Mouse (Mus musculus) ES-E14 (cell line): ENCODE measurements around the gene Wnk2. TPM values are rescaled to one million over a fixed set of nuclear protein-coding genes. Genes with fewer than 3 reads are reported as not detected.

Source experiments
- DNase-seq: peaks from one replicate; pipeline ENCODE4 v3.0.0-alpha.2; 2013; ENCODE audit warnings: low read depth, low spot score
- H3K27ac ChIP-seq: 2 replicates; pipeline ENCODE4 v1.5.1; 2012; ENCODE audit warnings: low read depth, mild to moderate bottlenecking, low read length, moderate library complexity, mixed read lengths; ENCODE audit not compliant: poor library complexity, insufficient read depth, severe bottlenecking
- H3K36me3 ChIP-seq: 2 replicates; pipeline ENCODE4 v1.6.1; 2012; ENCODE audit warnings: mild to moderate bottlenecking, low read length, moderate library complexity, mixed read lengths; ENCODE audit not compliant: control insufficient read depth, poor library complexity, insufficient read depth, severe bottlenecking
- H3K4me1 ChIP-seq, 2 experiments: fragments of 150-350 bp in 1 of 2; sonication (generic) in 1 of 2; 2 replicates each; pipeline ENCODE4 v1.6.1; 2012; ENCODE audit warnings: low read length in 2 of 2, mild to moderate bottlenecking in 1 of 2, mixed read lengths in 1 of 2; ENCODE audit not compliant: control insufficient read depth in 2 of 2, insufficient read depth in 2 of 2, poor library complexity in 1 of 2
- H3K4me3 ChIP-seq, 2 experiments: fragments of 150-350 bp in 1 of 2; sonication (generic) in 1 of 2; 2 replicates each; pipeline ENCODE4 v1.5.1; 2012; ENCODE audit warnings: low read length in 2 of 2, low read depth in 1 of 2, mild to moderate bottlenecking in 1 of 2, mixed read lengths in 1 of 2; ENCODE audit not compliant: insufficient read depth in 1 of 2, poor library complexity in 1 of 2, severe bottlenecking in 1 of 2
- H3K9ac ChIP-seq: 2 replicates; pipeline ENCODE4 v1.6.1; 2012; ENCODE audit warnings: low read depth, mild to moderate bottlenecking, low read length, mixed read lengths; ENCODE audit not compliant: poor library complexity, insufficient read depth, severe bottlenecking
- H3K9me3 ChIP-seq: fragments of 150-350 bp; sonication (generic); 2 replicates; pipeline ENCODE4 v1.6.1; 2012; ENCODE audit warnings: low read depth, mild to moderate bottlenecking, low read length; ENCODE audit not compliant: control insufficient read depth, insufficient read depth
- CHD2 ChIP-seq: IDR thresholded peaks from 2 replicates; pipeline ENCODE4 v1.6.1; 2014; ENCODE audit warnings: mild to moderate bottlenecking, low read depth, low read length, inconsistent platforms
- HCFC1 ChIP-seq: IDR thresholded peaks from 2 replicates; pipeline ENCODE4 v1.6.1; 2012; ENCODE audit warnings: low read length, inconsistent platforms, borderline replicate concordance; ENCODE audit not compliant: insufficient read depth
- MAFK ChIP-seq: IDR thresholded peaks from 2 replicates; pipeline ENCODE4 v1.6.1; 2014; ENCODE audit warnings: mild to moderate bottlenecking, low read depth, low read length, inconsistent platforms; ENCODE audit not compliant: insufficient read depth
- ZC3H11A ChIP-seq: IDR thresholded peaks from 2 replicates; pipeline ENCODE4 v1.6.1; 2012; ENCODE audit warnings: low read depth, mild to moderate bottlenecking, inconsistent platforms, low read length, borderline replicate concordance
- ZNF384 ChIP-seq: IDR thresholded peaks from 2 replicates; pipeline ENCODE4 v1.6.1; 2012; ENCODE audit warnings: low read depth, low read length, inconsistent platforms
- in situ Hi-C, 2 experiments: fragments of 600-800 bp; cut with MboI; formaldehyde crosslinking; loops; one replicate each; pipeline ENCODE4 v1.15.1; 2025; ENCODE audit warnings: low sequenced_read_pairs in 2 of 2, inconsistent platforms in 1 of 2; ENCODE audit not compliant: unreplicated experiment in 2 of 2
- total RNA-seq: library from RNA; depleted of rRNA; stranded (reverse); fragments of 300-350 nt; gene quantifications from 2 replicates; pipeline ENCODE4 v1.2.3, GENCODE M21; 2012

Gene Wnk2
- total RNA-seq, 1 experiment, result 1.6 TPM

GRCm38 (mm10) chr13:49112652-49113051, 35.2 kb downstream of the Wnk2 start:
- H3K9ac ChIP-seq, result no peak overlapping the region
- no peaks in the 10 kb centered on the region for H3K36me3 ChIP-seq
- TF ChIP-seq CHD2, result no peak
- TF ChIP-seq ZNF384, result no peak
- TF ChIP-seq HCFC1, result no peak
- no peak for TF ChIP-seq MAFK
- no peak for TF ChIP-seq ZC3H11A
- in situ Hi-C loops, result no loop called here
- no peak for DNase-seq
- no peak overlapping the region for H3K27ac ChIP-seq
- no peak overlapping the region for H3K4me3 ChIP-seq
- H3K9me3 ChIP-seq, result no peaks in the 10 kb centered on the region
- no peaks in the 10 kb centered on the region for H3K4me1 ChIP-seq

- Histone ChIP-seq H3K9ac (no peak overlapping the region), H3K36me3 (no peaks in the 10 kb centered on the region), H3K4me1 (no peaks in the 10 kb centered on the region), H3K9me3 (no peaks in the 10 kb centered on the region), H3K27ac (no peak overlapping the region), H3K4me3 (no peak overlapping the region)
- TF ChIP-seq MAFK (no peak), ZC3H11A (no peak), HCFC1 (no peak), ZNF384 (no peak), CHD2 (no peak)
- in situ Hi-C loops, result no loop called here
- no peak for DNase-seq
Observed at GRCm38 (mm10) chr13:49109665-49110064, 38.1 kb downstream of the Wnk2 start.

DNA sequence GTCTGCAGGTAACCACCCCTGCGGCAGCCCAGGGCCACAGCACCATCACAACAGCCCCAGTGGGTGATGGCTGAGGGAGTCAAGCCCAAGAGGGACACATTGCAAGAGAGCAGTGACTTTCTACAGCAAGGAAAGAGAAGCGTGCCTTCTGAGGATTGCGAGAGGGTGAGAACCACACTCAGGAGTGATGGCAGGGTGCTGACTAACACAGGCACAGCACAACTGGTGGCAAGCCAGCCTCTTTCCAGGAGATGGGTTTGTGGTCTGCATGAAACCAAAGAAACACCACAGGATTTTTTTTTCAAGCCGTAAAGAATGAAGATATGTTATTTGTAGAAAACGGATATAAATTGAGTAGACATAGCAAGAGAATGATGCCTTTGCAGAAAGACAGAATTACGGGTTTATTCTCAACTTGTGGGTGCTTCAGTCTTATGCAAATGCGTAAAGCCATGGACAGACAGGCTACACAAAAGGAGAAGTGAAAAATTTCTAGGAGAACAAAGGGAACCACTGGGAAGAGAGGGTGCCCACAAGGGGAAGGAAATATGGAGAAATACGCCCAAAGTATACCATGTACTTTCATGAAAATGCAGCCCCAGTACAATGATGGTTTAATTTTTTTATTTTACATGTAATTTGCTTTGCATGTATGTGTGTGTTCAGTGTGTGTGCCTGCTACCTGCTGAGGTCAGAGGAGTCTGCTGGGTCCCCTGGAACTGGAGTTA, 39.5 kb downstream of the Wnk2 start:
- in situ Hi-C loops, result no loop called here
- Histone ChIP-seq H3K27ac (no peak overlapping the region), H3K36me3 (no peaks in the 10 kb centered on the region), H3K9ac (no peak overlapping the region), H3K4me3 (no peak overlapping the region), H3K9me3 (no peaks in the 10 kb centered on the region), H3K4me1 (no peaks in the 10 kb centered on the region)
- DNase-seq, result no peak
- TF ChIP-seq MAFK (no peak), CHD2 (no peak), ZC3H11A (no peak), HCFC1 (no peak), ZNF384 (no peak)

- Histone ChIP-seq H3K4me1 (no peaks in the 10 kb centered on the region), H3K4me3 (no peak overlapping the region), H3K36me3 (no peaks in the 10 kb centered on the region), H3K27ac (no peak overlapping the region), H3K9ac (no peak overlapping the region), H3K9me3 (no peaks in the 10 kb centered on the region)
- no peak for TF ChIP-seq HCFC1
- TF ChIP-seq MAFK, result no peak
- TF ChIP-seq ZC3H11A, result no peak
- no peak for TF ChIP-seq ZNF384
- no peak for TF ChIP-seq CHD2
- DNase-seq, result no peak
- in situ Hi-C loops, result no loop called here
Observed at GRCm38 (mm10) chr13:49103913-49104312, 43.9 kb downstream of the Wnk2 start.

DNA sequence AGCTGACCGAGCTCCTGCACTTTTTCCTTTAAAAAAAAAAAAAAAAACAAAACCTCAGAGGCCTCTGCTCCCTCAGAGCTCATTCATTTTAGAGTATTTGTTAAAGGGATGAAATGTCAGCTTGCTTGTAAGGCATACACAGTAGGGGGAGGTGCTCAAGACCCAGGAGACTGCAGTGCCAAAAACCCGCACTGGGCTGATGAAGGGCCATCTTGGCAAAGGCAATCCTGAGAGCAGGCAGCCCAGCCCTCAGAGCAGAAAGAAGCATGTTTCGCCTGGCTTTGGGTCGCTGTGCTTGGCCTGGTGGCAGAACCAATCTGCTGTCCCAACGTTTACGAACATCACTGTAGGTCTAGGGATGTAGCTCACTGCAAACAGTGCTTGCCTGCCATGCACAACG, 44.6 kb downstream of the Wnk2 start:
- H3K36me3 ChIP-seq, result no peaks in the 10 kb centered on the region
- H3K4me1 ChIP-seq, result no peaks in the 10 kb centered on the region
- no peak overlapping the region for H3K4me3 ChIP-seq
- H3K9me3 ChIP-seq, result no peaks in the 10 kb centered on the region
- TF ChIP-seq ZC3H11A, result no peak
- TF ChIP-seq MAFK, result no peak
- no peak for TF ChIP-seq ZNF384
- no peak for TF ChIP-seq HCFC1
- TF ChIP-seq CHD2, result no peak
- no peak overlapping the region for H3K27ac ChIP-seq
- no peak overlapping the region for H3K9ac ChIP-seq
- in situ Hi-C loops, result no loop called here
- DNase-seq, result no peak
